ENCODE assay signal across 24 mouse cellular contexts in the genomic region with DNA sequence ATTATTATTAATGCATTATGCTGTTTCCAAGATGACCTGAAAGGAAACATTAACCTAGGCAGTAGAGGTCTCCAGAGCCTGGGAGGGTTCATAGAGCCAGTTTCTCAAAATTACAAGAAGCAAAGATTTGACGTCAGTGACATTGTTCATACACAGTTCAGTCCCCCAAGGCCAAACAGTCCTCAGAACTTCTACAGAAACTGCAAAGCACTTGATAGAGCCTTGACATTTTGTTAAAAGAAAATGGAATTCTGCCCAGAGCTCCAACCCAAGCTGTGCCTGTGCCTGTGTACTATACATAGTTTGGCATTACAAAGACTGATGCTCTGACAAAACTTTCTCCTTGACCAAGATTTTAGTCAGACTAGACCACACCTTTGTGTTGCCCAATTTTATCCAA.
"Had no signal": no experiment of that assay in that cellular context is flagged by ENCODE, and none has a peak within 500 bp of the region (broad histone marks: within the 10 kb centered on the region; RNA-seq: fewer than 3 reads in every experiment).

No protein-coding gene starts in this region.

- ATAC-seq: liver, embryonic 12.5 days; midbrain, embryonic 13.5 days; midbrain, embryonic 16.5 days had no signal

- DNase-seq: kidney, postnatal 10 days; kidney, postnatal 36 days; layer of hippocampus, postnatal 36 days; liver; lung, adult 18-20 months; lung, postnatal 10 days; lung, postnatal 36 days; retina, postnatal 1 day; thymus, adult 2 months; thymus, postnatal 14 days; thymus, postnatal 4 days had no signal

- H3K27me3 ChIP-seq: kidney, embryonic 15.5 days; limb, embryonic 12.5 days; liver, embryonic 12.5 days; liver, embryonic 15.5 days; lung, embryonic 15.5 days; megakaryocyte, embryonic 14.5 days; midbrain, embryonic 13.5 days; neural tube, embryonic 13.5 days had no signal

- H3K36me3 ChIP-seq: kidney, embryonic 15.5 days; limb, embryonic 12.5 days; liver, embryonic 12.5 days; liver, embryonic 15.5 days; lung, embryonic 15.5 days; midbrain, embryonic 10.5 days; midbrain, embryonic 13.5 days; neural tube, embryonic 13.5 days had no signal

- H3K27ac ChIP-seq: kidney, embryonic 15.5 days; left cerebral cortex, adult 2 months; limb, embryonic 12.5 days; liver, embryonic 12.5 days; liver, embryonic 15.5 days; lung, embryonic 15.5 days; midbrain, embryonic 10.5 days; midbrain, embryonic 13.5 days; neural tube, embryonic 13.5 days; stomach, postnatal 0 days had no signal

- H3K9ac ChIP-seq: kidney, embryonic 15.5 days; limb, embryonic 12.5 days; liver, embryonic 12.5 days; liver, embryonic 15.5 days; lung, embryonic 15.5 days; midbrain, embryonic 13.5 days; neural tube, embryonic 13.5 days had no signal

- H3K4me2 ChIP-seq: kidney, embryonic 15.5 days; limb, embryonic 12.5 days; liver, embryonic 12.5 days; liver, embryonic 15.5 days; lung, embryonic 15.5 days; midbrain, embryonic 13.5 days; neural tube, embryonic 13.5 days had no signal

- H3K9me3 ChIP-seq: kidney, embryonic 15.5 days; limb, embryonic 12.5 days; liver, embryonic 12.5 days; liver, embryonic 15.5 days; lung, embryonic 15.5 days; megakaryocyte, embryonic 14.5 days; midbrain, embryonic 10.5 days; midbrain, embryonic 13.5 days; neural tube, embryonic 13.5 days had no signal

- H3K4me3 ChIP-seq: kidney, embryonic 15.5 days; left cerebral cortex, adult 2 months; limb, embryonic 12.5 days; liver, embryonic 12.5 days; liver, embryonic 15.5 days; lung, embryonic 15.5 days; megakaryocyte, embryonic 14.5 days; midbrain, embryonic 10.5 days; midbrain, embryonic 13.5 days; myocyte; neural tube, embryonic 13.5 days had no signal

- H3K4me1 ChIP-seq: limb, embryonic 12.5 days; liver, embryonic 12.5 days; liver, embryonic 15.5 days; megakaryocyte, embryonic 14.5 days had no signal
